In genomic region chr6:51208660-51209396, GRCm38 (mm10) we compare ENCODE assay signal across 8 mouse cellular contexts.
DNase-seq lines count a peak whose midpoint lies in the region; ATAC-seq and TF ChIP-seq lines count a peak whose summit lies in the region.

No protein-coding gene starts in this region.

- no peak for TF ChIP-seq EP300 in stomach, postnatal 0 days (optimal IDR thresholded peaks at IDR 0.05)

- no peak overlapping the region for H3K4me2 ChIP-seq in embryonic facial prominence, embryonic 11.5 days (ENCODE audit: low read depth, low read length)
- no peak overlapping the region for H3K4me2 ChIP-seq in hindbrain, embryonic 14.5 days (replicated peaks)
- no peak overlapping the region for H3K4me2 ChIP-seq in stomach, postnatal 0 days (replicated peaks; ENCODE audit: low read depth)

- peak; percentile 18 for DNase-seq in left cerebral cortex, adult 11 months (ENCODE audit: low spot score)
- DNase-seq in left cerebral cortex, adult 8-10 months (ENCODE audit: low spot score in 2 of 2): no peak
- peak; percentile 69 for DNase-seq in adrenal gland, postnatal 10 days
- peak; percentile 90 for DNase-seq in embryonic facial prominence, embryonic 11.5 days (ENCODE audit: low spot score)
- peak; percentile 96 for DNase-seq in hindbrain, embryonic 14.5 days (ENCODE audit: low spot score)
- peak; percentile 51 to 71 for DNase-seq in layer of hippocampus, postnatal 10 days (ENCODE audit: low spot score in 2 of 2)
- DNase-seq in stomach, postnatal 0 days (ENCODE audit: low spot score): peak; percentile 70

- 2% methylated on average over 6 of the region's 6 CpGs for WGBS in embryonic facial prominence, embryonic 11.5 days
- 1% methylated on average over 6 of the region's 6 CpGs for WGBS in hindbrain, embryonic 14.5 days
- 1% methylated on average over 6 of the region's 6 CpGs for WGBS in stomach, postnatal 0 days

- ATAC-seq in embryonic facial prominence, embryonic 11.5 days (replicated peaks; ENCODE audit: insufficient number of reproducible peaks, low FRiP score, low TSS enrichment, low read depth): no peak
- peak; percentile 71 for ATAC-seq in hindbrain, embryonic 14.5 days (ENCODE audit: low FRiP score)
- ATAC-seq in megakaryocyte-erythroid progenitor cell, adult 5-6 weeks (replicated peaks; ENCODE audit: low FRiP score, low TSS enrichment, poor library complexity, severe bottlenecking): peak; percentile 73
- ATAC-seq in stomach, postnatal 0 days (ENCODE audit: low FRiP score, low TSS enrichment): no peak

- no peaks in the 10 kb centered on the region for H3K9me3 ChIP-seq in embryonic facial prominence, embryonic 11.5 days (replicated peaks; ENCODE audit: control insufficient read depth, low read length)
- no peaks in the 10 kb centered on the region for H3K9me3 ChIP-seq in hindbrain, embryonic 14.5 days (ENCODE audit: control insufficient read depth, low read length)
- H3K9me3 ChIP-seq in stomach, postnatal 0 days (ENCODE audit: control insufficient read depth, low read length): no peaks in the 10 kb centered on the region

- no peak overlapping the region for H3K4me3 ChIP-seq in embryonic facial prominence, embryonic 11.5 days (ENCODE audit: low read depth, low read length)
- H3K4me3 ChIP-seq in hindbrain, embryonic 14.5 days (replicated peaks; ENCODE audit: low read length): no peak overlapping the region
- H3K4me3 ChIP-seq in stomach, postnatal 0 days (ENCODE audit: low read depth, low read length): no peak overlapping the region

- H3K27ac ChIP-seq in embryonic facial prominence, embryonic 11.5 days (replicated peaks; ENCODE audit: low read depth, low read length): no peak overlapping the region
- peak overlapping the region; percentile 76 for H3K27ac ChIP-seq in hindbrain, embryonic 14.5 days
- H3K27ac ChIP-seq in stomach, postnatal 0 days (replicated peaks): no peak overlapping the region

- H3K9ac ChIP-seq in embryonic facial prominence, embryonic 11.5 days (replicated peaks; ENCODE audit: low read length): no peak overlapping the region
- H3K9ac ChIP-seq in hindbrain, embryonic 14.5 days: no peak overlapping the region
- H3K9ac ChIP-seq in stomach, postnatal 0 days (ENCODE audit: low read length): no peak overlapping the region

- no peaks in the 10 kb centered on the region for H3K36me3 ChIP-seq in embryonic facial prominence, embryonic 11.5 days (replicated peaks; ENCODE audit: control insufficient read depth, insufficient read depth, low read depth, low read length)
- no peaks in the 10 kb centered on the region for H3K36me3 ChIP-seq in hindbrain, embryonic 14.5 days (replicated peaks; ENCODE audit: control insufficient read depth, insufficient read depth)
- no peaks in the 10 kb centered on the region for H3K36me3 ChIP-seq in stomach, postnatal 0 days (ENCODE audit: control insufficient read depth, insufficient read depth, low read length)

- H3K4me1 ChIP-seq in embryonic facial prominence, embryonic 11.5 days (ENCODE audit: control insufficient read depth, insufficient read depth, low read length): no peaks in the 10 kb centered on the region; the same call in 1 of the 2 replicates
- peaks cover 26% of the 10 kb centered on the region for H3K4me1 ChIP-seq in hindbrain, embryonic 14.5 days (replicated peaks; ENCODE audit: control insufficient read depth, insufficient read depth, low read length)
- H3K4me1 ChIP-seq in stomach, postnatal 0 days (replicated peaks; ENCODE audit: control insufficient read depth, insufficient read depth): no peaks in the 10 kb centered on the region

- H3K27me3 ChIP-seq in embryonic facial prominence, embryonic 11.5 days (ENCODE audit: control insufficient read depth, insufficient read depth, low read length): peaks cover 14% of the 10 kb centered on the region
- no peaks in the 10 kb centered on the region for H3K27me3 ChIP-seq in hindbrain, embryonic 14.5 days (ENCODE audit: control insufficient read depth, insufficient read depth, low read length)
- no peaks in the 10 kb centered on the region for H3K27me3 ChIP-seq in stomach, postnatal 0 days (ENCODE audit: control insufficient read depth, insufficient read depth, low read length)

- peak; percentile 86 for TF ChIP-seq CTCF in stomach, postnatal 0 days (IDR thresholded peaks at IDR 0.05; ENCODE audit: low read depth)

Comparison
In these comparisons a context has a peak if more than half of its experiments do, and no peak if none do; other contexts are left out.
1. DNase-seq: peak in left cerebral cortex, adult 11 months (single experiment), adrenal gland, postnatal 10 days (single experiment), embryonic facial prominence, embryonic 11.5 days (single experiment), hindbrain, embryonic 14.5 days (single experiment), layer of hippocampus, postnatal 10 days (2 of 2) and stomach, postnatal 0 days (single experiment); none in left cerebral cortex, adult 8-10 months (0 of 2).
2. ATAC-seq: peak in hindbrain, embryonic 14.5 days (single experiment) and megakaryocyte-erythroid progenitor cell, adult 5-6 weeks (single experiment); none in embryonic facial prominence, embryonic 11.5 days (single experiment) and stomach, postnatal 0 days (single experiment).